Mouse (Mus musculus): ENCODE results near the gene Arhgap15.

Gene Arhgap15

DNA sequence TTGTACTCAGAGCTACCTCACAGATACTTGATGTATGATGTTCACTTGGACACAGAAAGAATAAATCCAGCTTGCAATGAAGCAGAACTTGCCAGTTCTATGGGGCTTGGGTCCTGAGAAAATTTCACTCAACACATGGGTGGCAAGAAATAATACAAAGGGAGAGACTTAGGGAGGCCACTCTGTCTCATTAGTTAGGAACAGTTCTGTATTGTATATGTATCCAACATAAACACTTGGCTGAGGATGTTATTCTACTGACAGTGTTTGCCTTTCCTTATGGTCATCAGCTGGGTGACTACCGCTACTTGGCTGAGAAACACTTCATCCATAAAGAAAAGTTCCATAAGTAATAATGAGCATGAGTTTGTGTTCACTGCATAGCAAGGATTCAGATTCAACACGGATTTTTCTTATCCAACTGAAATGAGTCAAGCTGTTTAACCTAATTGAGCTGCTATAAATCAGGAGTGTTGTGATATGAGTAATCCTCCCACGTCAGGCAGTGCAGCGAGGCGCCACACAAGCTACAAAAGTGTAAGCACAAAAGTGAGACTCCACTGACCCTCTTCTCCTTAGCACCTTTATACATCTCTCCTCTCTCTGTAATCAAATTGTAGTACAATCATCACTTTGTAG lies 607.7 kb downstream of the Arhgap15 start:
- no peak for DNase-seq (ENCODE audit: low spot score)

DNA sequence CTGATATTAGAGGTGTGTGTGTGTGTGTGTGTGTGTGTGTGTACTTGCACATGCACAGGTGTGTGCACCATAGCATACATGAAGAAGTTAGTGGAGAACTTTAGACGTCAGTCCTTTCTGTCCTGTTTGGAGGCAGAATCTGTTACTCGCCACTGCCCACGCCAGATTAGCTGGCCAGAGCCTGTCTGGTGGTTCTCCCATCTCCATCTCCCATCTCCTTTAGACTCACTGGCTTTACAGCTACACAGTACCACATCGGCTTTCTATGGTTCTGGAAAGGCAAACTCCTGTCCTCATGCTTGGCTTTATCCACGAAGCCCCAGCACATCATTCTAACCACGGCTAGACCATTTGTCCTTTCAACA lies 608.2 kb downstream of the Arhgap15 start:
- no peak for DNase-seq (ENCODE audit: low spot score)

DNA sequence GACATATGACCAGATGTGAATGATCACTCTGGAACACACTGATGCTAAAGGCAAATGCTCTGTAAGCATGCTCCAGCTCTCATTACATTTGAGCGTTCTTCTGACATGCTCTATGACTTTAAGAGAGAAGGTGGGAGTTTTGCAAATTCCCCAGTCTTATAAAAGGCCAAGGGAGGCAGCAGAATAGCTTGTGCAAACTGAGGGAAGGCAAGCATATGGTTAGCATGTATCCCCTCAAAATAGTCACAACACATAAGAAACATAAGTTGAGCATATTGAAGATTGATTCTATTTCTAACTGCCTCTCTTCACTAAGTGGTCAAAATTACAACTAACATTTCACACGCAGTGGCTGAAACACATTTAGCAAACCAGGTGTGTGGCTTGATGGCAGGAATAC lies 631.6 kb downstream of the Arhgap15 start:
- no peak for DNase-seq (ENCODE audit: low spot score)

GRCm38 (mm10) chr2:44384541-44384940 lies 635.9 kb downstream of the Arhgap15 start:
- no peak for DNase-seq (ENCODE audit: low spot score)

GRCm38 (mm10) chr2:44389556-44389955 lies 640.9 kb downstream of the Arhgap15 start:
- no peak for DNase-seq (ENCODE audit: low spot score)

DNA sequence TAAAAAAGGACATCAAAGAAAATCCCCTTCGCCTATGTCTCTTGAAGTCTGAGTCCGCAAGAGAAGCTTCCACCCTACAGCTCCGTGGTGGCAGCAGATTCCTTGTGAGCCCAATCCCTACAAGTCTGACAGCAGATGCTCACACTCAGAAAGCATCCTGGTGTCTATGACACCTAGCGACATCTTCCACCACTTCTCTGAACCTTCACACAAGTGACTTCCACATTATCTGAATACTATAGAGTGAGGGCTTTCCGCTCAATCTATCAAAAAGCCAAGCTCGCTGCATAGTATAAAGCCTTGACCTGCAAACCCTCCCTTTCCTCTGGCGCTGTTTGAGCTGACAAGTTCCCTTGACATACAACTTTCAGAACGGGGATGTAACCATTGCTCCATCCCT lies 645.2 kb downstream of the Arhgap15 start:
- DNase-seq (ENCODE audit: low spot score): no peak

GRCm38 (mm10) chr2:44394956-44395501 lies 646.4 kb downstream of the Arhgap15 start:
- DNase-seq (ENCODE audit: low spot score): no peak

- DNase-seq (ENCODE audit: low spot score): no peak
Measured at GRCm38 (mm10) chr2:44395577-44395976, 647.0 kb downstream of the Arhgap15 start.

- DNase-seq (ENCODE audit: low spot score): no peak
Measured at GRCm38 (mm10) chr2:44397209-44397608, 648.6 kb downstream of the Arhgap15 start.

GRCm38 (mm10) chr2:44397735-44398337 lies 649.2 kb downstream of the Arhgap15 start:
- no peak for DNase-seq (ENCODE audit: low spot score)

- DNase-seq (ENCODE audit: low spot score): no peak
Measured at GRCm38 (mm10) chr2:44399191-44399926, 650.7 kb downstream of the Arhgap15 start.

GRCm38 (mm10) chr2:44401704-44402422 lies 653.2 kb downstream of the Arhgap15 start:
- DNase-seq (ENCODE audit: low spot score): no peak

GRCm38 (mm10) chr2:44411660-44412059 lies 663.0 kb downstream of the Arhgap15 start:
- DNase-seq (ENCODE audit: low spot score): no peak

DNA sequence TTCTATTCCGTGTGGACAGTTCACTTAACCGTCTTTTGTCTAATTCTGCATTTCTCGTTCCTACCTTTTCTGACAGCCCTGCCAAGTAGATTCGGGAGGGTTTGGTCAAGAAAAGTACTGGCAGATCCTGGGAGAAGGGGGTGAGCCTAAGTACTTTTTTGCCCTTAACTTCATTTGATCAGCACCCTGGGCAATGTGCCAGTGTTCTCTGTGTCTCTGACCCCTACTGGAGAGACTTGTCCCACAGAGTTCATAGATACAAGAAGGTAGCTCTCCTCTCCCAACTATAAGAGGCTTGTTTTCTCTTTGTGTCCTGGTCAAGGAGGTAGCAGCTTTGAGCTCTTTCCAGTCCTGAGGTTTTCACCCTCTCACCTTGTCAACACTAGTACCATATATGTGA lies 667.7 kb downstream of the Arhgap15 start:
- no peak for DNase-seq (ENCODE audit: low spot score)

GRCm38 (mm10) chr2:44419547-44420225 lies 671.1 kb downstream of the Arhgap15 start:
- no peak for DNase-seq (ENCODE audit: low spot score)

DNA sequence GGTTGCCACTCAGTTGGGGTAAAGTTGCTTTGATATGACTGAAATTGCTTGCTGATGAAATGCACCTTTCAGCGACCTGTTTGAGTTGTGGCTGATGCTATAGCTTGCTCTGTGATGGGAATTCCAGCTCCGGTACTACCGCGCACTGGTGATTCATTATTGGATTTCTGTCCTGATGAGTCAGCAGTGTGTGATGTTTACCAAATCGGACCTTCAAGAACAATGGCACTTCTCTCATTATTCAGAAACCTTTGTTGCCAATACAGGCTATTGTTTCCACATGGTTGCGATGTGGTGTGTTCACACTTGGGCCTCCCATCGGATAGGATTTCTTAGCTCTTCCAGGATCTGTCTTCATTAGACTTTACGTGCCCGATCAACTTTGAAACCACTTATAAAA lies 681.9 kb downstream of the Arhgap15 start:
- no peak for DNase-seq (ENCODE audit: low spot score)

DNA sequence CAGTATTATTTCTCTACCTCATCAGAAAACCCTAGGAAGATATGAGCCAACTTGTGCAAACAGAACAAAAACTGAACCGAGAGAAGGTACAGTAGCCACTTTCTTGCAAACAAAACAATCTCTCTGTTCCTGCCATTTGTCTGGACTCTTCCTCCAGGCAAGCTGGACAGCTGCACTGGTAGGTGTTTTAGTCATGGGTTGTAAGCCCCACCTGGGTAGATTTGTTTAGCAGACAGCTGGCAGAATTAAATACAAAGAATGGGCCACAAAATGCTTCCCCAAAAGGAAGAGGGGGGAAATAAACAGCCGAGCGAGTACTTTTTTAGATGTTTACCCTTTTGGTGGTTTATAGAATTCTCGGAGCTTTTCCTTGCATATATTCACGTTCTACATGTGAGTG lies 688.0 kb downstream of the Arhgap15 start:
- DNase-seq (ENCODE audit: low spot score): no peak

- DNase-seq (ENCODE audit: low spot score): no peak
Measured at GRCm38 (mm10) chr2:44437496-44438057, 689.0 kb downstream of the Arhgap15 start.

- no peak for DNase-seq (ENCODE audit: low spot score)
Measured at GRCm38 (mm10) chr2:44438070-44438469, 689.4 kb downstream of the Arhgap15 start.

DNA sequence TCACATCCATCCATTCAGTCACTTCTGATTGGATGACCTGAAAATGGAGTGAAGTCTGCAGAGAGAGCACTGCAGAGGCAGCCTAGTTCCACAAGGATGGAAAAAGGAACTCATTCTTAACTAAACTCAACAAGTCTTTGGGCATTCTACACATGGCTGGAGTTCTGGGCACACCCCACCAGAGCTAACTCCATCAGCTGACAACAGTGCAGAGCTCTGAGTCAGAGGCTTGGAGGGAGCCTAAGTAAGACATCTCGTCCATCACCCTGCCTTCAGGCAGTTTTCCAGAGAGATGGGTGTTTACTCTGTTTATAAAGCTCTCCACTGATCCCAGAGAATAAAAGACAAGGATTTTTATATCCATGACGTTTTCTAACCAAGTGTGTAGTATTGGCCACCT lies 696.3 kb downstream of the Arhgap15 start:
- no peak for DNase-seq (ENCODE audit: low spot score)
